Mouse (Mus musculus) left cerebral cortex, postnatal 36 days (tissue): Measurements from ENCODE around the gene Srgap1. TPM values are rescaled to one million over a fixed set of nuclear protein-coding genes. Genes with fewer than 3 reads are reported as not detected.

Experiments
- DNase-seq, 2 experiments: peaks; one replicate each; pipeline ENCODE4 v3.0.0; 2021 to 2022; ENCODE audit warnings: low spot score in 2 of 2, mixed read lengths in 1 of 2
- intact Hi-C: fragments of 180-260 bp; cut with DNase I; formaldehyde crosslinking; loops from one replicate; pipeline ENCODE4 v1.15.1; 2025
- total RNA-seq, 2 experiments: library from RNA; stranded (reverse); gene quantifications; 2 replicates each; pipeline ENCODE4 v1.2.3; 2021

Gene Srgap1
- total RNA-seq, 2 experiments from 2014 or later, result 7.7 to 11.1 TPM

DNA sequence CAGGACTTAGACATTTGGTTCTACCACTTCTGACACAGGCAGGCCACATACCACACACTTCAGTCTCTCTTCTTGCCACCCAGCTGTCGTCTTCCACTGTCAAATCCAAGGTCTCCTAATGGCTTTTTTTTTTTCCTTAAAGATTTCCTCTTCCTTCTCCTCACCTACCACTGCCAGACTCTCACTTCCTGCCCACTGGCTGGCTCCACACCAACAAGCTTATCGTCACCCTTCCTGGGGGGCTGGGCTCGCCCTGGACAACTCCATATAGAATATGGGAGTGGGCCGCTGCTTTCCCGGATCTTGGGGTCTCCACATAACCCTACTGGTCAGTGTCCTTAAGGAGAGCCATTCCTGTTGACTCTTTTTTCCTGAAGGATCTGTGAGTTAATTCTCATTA lies 26.9 kb downstream of the Srgap1 start:
- intact Hi-C loops, result no loop called here
- DNase-seq, result no peak

DNA sequence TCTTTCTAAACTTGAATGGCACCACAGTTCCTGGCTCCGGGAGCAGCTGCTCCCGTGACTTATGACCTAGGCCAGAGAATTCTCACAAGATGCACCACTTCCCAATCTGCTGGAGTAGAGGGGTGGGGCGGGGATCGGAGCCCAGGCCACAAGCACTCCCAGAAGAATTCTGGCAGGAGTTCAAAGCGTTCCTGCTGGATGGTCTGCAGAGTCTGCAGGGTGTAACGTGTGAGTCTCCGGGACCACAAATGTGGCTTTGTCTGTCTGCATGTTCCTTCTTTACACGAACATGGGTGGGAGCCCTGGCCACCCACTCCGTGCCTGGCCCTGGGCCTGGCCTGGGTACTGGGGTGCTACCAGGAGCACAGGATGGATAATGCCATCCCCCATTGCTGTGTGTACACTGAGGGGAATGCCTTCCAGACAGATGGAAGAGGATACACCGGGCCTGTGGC lies 28.5 kb downstream of the Srgap1 start:
- intact Hi-C loops, result no loop called here
- no peak for DNase-seq

DNA sequence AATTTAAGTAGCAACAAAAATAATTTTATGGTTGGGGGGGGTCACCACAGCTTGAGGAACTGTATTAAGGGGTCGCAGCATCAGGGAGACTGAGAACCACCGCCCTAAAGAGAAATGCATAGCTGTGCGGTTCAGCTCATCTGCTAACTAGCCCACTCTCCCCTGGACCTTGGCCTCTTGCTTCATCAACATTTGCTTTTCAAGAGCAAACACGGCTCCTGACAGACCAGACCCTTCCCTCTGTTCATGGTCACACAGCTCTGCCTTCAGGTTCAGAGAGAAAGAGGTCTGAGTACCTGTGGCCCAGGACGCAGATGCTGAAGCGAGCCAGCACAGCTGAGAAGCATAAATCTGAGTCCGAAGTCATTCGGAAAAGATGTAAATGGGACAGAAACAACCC lies 29.4 kb downstream of the Srgap1 start:
- no peak for DNase-seq
- intact Hi-C loops, result no loop called here

DNA sequence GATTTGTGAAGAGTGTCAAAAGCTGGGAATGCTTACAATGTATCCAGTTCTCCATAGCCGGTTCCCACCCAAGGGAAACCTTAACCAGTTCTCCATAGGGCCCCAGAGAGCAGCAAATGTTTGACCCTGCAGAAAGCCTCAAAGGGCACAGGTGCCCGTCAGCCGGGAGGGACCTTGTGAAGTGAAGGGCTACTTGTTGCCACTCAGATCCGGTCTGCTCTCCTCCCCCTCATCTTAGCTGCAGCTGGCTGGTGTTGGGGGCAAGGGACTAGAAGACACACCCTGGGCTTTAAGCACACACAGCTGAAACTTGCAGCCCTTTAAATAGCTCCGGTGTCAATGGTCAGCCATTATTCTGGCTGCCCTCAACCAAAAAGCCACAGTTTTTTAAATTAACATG lies 30.1 kb downstream of the Srgap1 start:
- DNase-seq, result no peak

DNA sequence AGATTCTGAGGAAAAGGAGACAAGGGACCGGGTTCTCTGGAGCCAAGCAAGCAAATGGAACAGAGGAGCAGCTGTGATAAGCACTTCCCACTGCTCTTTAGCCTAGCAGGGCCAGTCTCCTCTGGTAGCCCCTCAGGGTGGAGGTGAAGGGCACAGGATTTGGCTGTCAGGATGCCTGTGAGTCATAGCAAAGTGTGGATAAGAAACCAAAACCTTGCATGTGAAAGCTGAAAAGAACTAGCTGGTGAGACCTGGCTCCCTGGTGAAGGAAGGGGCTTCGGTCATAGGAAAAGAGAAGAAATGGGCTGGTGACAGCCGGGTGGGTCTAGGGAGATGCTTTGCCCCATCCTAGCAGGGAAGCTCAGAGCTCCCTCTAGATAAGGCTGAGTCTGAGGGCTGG lies 30.5 kb downstream of the Srgap1 start:
- no peak for DNase-seq

More for the DNA sequence above, 30.1 kb downstream of the Srgap1 start:
- intact Hi-C loops, result no loop called here

DNA sequence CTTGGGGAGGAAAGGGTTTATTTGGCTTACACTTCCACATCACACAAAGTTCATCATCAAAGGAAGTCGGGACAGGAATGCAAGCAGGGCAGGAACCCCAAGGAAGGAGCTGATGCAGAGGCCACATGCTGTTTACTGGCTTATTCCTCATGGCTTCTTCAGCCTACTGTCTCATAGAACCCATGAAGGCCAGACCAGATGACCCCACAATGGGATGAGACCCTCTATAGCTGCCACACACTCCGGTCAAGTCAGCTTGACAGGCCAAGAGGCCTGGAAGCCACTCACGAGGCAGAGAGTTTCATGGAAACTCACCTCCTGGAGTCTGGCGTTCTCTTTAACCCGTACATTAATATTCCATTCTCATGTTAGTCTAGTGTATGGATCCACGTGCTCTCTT lies 34.8 kb downstream of the Srgap1 start:
- no peak for DNase-seq
- intact Hi-C loops, result no loop called here

More for the DNA sequence above, 30.5 kb downstream of the Srgap1 start:
- intact Hi-C loops, result no loop called here

DNA sequence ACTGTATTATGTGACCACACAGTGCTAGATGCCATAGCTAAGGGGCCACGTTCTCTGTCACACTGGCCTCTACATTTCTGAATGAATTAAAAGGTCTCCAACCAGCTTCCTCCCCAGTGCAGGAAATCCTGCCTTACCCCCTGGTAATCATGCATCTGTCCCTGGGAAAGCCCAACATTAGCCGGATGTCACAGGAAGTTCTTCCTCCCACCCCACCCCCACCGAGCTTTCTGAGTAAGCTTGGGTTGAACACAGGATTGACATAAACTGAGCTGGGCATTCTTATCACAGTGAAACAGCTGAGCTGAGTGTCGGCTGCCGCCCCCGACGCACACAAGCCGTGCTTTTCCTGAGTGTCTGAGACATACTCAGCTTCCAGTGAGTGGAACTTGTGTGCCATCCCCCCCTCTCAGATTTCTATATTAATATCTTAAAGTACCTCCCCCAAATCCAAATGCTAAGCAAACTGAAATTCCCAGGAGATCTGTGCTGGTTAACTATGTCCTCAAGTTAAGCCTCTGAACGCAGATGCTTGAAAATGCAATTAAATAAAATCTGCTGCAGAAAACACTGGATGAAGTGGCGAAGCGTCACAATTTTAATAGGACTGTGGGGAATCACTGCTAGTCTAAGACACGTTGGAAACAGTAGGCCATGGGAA lies 38.3 kb downstream of the Srgap1 start:
- peak in 1 of 2 experiments; percentile 10 for DNase-seq
- intact Hi-C loops, result no loop called here

DNA sequence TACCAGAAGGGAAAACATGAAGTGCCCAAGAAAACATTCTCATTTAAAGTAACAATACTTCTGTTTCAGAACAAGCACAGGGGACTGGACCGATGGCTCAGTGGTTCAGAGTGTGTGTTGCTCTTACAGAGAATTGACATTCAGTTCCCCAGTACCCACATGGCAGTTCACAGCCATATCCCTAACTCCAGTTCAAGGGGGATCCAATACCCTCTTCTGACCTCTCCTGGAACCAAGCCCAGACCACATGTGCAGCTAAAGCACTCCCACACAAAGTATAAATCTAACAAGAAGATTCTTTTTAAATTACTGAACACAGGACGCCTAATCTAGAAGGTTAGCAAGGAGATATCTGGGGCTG lies 38.8 kb downstream of the Srgap1 start:
- no peak for DNase-seq
- intact Hi-C loops, result no loop called here

DNA sequence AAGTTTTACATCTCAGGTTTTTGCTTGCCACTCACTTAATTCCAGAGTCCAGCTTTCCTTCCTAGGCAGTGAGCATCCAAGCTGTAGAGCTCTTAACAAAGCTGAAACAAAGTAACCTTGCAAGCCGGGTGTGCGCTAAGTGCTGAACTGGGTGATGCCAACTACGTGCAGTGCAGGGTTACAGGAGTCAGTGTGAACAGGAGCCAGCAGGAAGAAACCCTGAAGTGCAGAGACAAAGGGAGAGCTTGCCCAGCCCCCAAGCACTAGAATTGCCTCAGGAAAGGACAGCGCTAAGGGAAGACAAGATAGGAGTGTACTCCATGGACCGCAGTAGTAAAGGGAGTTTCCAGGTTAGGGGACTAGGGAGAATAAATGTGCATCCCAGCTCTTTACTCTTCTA lies 40.5 kb downstream of the Srgap1 start:
- no peak for DNase-seq
- intact Hi-C loops, result no loop called here

DNA sequence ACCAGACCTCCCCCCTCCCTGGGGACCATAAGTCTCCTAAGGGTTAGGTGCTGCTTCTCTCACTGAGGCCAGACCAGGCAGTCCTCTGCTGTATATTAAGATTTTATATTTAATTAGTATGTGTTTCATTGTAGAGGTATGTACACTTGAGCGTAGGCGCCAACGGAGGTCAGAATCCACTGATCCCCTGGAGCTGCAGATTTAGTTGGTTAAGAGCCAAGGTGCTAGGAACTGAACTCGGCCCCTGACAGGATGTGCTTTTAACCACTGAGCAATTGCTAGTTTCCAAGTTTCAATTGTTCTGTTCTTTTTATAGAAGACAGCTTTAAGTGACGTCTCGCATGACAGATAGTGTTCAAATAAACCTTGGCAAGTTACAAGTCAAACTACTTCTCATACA lies 41.0 kb downstream of the Srgap1 start:
- DNase-seq, result no peak
- intact Hi-C loops, result no loop called here

DNA sequence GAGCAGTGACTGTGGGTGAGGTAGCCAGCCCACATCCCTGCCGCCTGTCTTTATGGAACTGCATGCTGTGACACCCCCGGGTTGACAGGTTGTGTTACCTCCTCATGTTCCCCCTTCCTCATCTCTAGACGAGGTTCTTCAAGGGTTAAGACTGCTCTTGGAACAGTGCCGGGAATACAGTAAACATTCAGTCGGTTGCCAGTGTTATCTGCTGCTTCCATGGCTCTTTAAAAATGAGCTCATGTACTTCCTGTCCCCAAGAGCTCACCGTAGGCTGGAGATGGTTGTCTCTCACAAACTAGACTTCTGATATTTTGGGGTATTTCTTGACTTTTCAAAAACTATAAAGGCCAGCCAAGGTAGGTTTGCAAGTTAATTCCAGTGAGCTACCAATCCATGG lies 41.6 kb downstream of the Srgap1 start:
- DNase-seq, result no peak
- intact Hi-C loops, result no loop called here

DNA sequence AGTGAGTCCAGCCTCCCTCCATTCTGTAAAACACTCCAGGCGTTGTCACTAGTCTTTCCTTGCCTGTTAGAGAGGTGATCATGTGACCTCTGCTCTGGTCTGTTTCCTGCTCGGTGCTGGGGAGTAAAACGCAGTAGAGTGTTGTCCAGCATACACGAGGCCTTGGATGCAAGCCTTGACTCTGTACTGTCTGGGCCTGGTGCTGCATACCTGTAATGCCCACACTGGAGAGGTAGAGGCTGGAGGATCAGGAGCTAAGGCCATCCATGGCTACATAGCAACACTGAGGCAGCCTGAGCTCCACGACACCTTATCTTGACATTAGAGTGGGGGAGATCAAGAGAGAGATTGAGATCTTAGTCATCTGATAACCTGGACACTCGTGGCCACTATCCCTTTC lies 44.2 kb downstream of the Srgap1 start:
- intact Hi-C loops, result no loop called here

DNA sequence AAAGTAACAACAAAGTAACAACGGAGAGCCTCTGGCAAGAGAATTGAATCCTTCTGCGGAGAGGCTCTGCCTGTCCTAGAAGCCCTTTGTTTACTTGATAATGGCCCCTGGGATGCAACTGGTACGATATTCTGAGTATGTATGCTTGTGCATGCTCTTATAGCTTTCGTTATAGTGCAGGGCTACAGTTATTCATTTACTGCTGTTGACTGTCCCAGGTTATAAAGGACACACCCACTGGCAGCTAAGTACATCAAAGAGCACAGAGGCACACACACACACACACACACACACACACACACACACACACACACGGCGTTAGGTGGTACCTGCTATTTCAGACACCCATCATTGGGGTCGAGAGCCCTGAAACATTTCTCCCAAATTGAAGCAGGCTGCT lies 48.3 kb downstream of the Srgap1 start:
- intact Hi-C loops, result no loop called here
- no peak for DNase-seq

More for the DNA sequence above, 44.2 kb downstream of the Srgap1 start:
- no peak for DNase-seq

DNA sequence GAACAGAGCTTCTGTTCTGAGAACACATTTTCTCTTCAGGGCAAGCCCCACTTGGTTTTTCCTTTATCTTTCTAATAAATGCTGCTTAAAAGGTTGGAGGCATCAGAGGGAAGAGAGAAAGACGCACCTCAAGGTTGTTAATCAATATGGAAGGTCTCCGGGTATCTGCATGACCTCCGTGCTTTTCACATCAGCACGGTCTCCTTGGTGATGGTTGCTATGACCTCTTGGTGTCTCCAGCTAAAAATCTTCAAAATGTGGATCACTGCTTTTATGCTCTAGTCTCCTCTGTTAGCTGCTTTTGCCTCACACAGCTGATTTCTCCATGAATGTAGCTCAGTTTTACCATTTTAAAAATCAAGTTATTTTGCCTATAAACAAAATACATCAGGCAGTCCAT lies 50.6 kb downstream of the Srgap1 start:
- no peak for DNase-seq
- intact Hi-C loops, result no loop called here

DNA sequence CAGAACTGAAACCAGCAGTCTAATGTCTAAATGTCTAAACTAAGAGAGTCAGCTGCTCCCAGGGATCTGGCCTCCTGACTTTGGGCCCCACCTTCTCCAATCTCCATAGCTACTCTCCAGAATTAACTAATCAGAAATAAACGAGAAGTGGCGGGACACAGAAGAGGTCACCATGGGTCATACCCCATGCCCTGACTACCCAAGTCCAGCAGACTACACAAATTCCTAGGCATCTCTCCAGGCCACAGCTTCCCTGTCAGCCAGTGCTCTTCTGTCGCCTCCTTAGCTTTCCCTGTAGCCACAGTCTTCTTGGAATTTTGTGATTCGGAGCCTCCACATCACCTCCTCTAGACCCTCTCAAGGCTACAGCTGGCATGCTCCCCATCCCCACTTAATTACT lies 51.7 kb downstream of the Srgap1 start:
- intact Hi-C loops, result no loop called here
- DNase-seq, result no peak

DNA sequence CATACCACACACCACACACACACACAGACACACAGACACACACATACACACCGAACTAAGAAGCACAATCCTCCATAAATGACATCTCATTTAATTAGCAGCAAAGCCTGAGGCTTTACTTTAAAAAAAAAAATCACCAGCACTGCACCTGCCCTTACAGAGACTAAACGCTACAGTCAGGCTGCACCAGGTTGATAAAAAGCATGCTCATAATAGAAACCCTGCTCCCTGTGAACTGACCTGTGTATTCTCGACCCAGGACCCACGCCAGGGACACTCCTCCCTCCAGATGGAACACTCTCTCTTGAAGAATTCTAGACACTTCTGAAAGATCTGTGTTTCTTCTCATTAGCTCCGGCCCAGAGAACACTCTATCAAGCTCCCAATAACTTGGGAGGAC lies 52.5 kb downstream of the Srgap1 start:
- intact Hi-C loops, result no loop called here
- no peak for DNase-seq

DNA sequence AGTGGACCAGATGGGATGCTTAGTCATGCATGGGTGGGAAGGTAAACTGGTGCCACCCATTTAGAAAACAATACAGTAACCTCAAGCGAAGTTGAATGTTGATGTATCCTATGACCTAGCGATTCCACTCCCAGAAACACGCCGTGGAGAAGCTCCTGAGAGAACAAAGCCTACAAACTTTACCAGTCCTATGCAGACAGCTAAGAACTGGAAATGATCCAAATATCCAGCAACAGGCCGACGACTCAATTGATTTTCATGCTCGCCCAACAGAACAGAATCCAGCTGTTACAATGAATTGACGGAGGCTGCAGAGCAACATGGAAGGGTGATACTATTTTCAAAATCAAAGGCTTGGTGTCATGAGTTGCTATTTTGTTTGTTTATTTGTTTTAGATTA lies 54.5 kb downstream of the Srgap1 start:
- no peak for DNase-seq
- intact Hi-C loops, result no loop called here

DNA sequence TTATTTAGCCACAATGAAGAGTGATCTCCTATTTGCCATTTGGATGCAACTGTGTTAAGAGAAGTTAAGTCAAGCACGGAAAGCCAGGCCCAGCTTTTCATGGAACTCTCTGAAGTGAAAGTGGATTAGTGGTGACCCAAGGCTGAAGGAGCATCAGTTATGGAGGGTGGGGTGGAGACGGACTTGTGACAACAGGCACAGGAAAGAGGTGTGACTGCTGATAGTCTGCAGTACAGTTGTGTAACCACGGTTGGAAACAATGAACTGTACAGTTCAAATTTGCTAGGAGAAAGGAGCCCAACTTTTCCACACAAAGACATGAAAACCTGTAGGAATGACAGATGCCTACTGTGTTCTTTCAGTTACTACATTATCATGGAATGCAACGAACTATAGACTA lies 60.1 kb downstream of the Srgap1 start:
- no peak for DNase-seq
- intact Hi-C loops, result no loop called here

DNA sequence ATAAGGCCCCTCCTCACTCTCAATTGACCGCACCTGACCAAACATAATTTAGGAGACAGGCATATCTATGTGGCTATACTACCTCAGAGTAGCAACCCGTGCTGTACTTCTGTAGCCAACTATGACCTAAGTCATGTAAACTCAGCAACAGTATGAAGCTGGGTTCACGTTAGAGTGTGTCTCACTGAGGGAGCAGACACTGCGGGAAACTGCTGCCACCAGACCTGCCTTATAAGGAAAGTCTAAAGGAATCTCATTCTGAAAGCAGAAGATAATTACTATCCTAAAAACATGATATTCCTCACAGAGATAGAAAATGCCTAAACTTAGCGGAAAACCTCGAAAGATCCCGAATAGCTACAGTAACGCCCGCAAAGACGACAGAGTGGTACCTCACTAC lies 62.2 kb downstream of the Srgap1 start:
- DNase-seq, result no peak
- intact Hi-C loops, result no loop called here

DNA sequence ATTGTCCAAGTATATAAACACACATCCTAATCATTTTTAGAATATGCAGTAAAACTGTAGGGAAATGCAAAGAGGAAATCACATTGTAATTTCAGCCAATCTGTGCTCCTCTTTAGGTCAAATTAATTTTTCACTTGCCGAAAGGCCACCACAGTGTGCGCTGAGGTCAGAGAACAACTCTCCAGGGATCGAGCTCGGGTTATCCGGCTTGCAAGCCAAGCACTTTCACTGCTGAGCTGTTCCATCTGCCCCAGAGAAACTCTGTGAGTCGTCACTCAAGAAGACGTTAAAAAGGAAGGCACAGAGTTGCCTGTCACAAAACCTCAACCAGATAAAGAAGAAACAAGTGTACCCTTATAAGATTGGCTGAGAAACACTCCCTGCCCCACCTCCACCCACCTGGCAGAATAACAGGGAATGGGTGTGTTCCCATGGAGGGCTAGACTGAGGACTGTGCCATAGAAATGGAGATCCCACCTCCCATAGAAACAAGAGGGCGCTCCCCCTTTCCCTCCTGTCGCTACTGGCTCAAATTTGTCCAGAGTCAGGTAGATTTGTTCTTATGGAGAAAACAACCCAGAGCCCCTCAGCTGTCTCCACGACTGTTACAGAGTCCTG lies 63.0 kb downstream of the Srgap1 start:
- no peak for DNase-seq
- intact Hi-C loops, result no loop called here

DNA sequence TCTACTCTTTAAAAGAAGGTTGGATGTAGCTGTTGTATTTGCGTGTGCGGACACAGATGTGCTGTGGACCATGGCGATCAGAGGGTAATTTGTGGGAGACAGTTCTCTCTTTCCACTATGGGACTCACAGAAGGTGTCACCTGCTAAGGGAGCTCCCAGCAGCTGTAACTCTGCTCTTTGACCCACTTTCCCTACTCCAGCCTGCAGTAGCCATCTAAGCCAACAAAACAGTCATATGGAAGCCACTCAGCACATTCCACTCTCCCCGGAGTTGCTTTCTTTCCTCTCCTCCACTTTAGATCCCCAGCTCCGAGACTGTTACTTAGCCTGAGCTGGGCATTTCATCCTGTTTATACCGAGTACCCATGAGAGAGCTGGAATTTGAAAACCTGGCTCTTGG lies 71.8 kb downstream of the Srgap1 start:
- intact Hi-C loops, result no loop called here
- DNase-seq, result no peak

DNA sequence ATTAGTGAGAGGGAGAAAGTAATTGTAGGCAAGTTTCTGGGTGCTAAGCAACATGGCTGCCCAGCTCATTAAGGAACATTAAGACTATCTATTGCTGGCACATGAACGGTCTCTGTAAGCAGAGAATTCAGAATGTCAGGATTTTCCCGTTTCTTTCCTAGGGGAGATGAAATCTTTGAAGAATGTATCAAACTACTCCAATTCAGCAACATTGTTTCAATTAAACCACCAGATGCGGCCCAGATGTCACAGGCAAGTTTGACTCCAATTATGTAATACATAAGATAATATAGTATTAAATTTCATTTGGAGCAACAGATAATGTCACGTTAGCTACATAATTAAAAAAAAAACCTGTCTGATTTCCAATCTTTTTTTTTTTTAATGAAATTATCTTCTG lies 72.5 kb downstream of the Srgap1 start:
- DNase-seq, result no peak
- intact Hi-C loops, result no loop called here
